Mouse (Mus musculus) C2C12 (cell line): Measurements from ENCODE around the gene Ddb1.

Experiments
- CEBPB ChIP-seq: IDR thresholded peaks from one replicate; pipeline ENCODE4 v1.6.1; 2011; ENCODE audit warnings: low read depth, mild to moderate bottlenecking, control low read depth, moderate library complexity
- CTCF ChIP-seq: IDR thresholded peaks from one replicate; pipeline ENCODE4 v1.5.1; 2011; ENCODE audit not compliant: control insufficient read depth, insufficient read depth, insufficient read length
- FOSL1 ChIP-seq: IDR thresholded peaks from one replicate; pipeline ENCODE4 v1.8.0; 2011; ENCODE audit warnings: mild to moderate bottlenecking, low read length; ENCODE audit not compliant: poor library complexity, insufficient read depth, severe bottlenecking
- MAX ChIP-seq: IDR thresholded peaks from one replicate; pipeline ENCODE4 v1.6.1; 2011; ENCODE audit warnings: mild to moderate bottlenecking, control low read depth
- MYOD1 ChIP-seq: IDR thresholded peaks from one replicate; pipeline ENCODE4 v1.6.1; 2011; ENCODE audit warnings: low read depth; ENCODE audit not compliant: control insufficient read depth, insufficient read length
- MYOG ChIP-seq: IDR thresholded peaks from one replicate; pipeline ENCODE4 v1.6.1; 2011; ENCODE audit not compliant: control insufficient read depth, insufficient read length; ENCODE audit errors: extremely low read depth
- USF1 ChIP-seq: IDR thresholded peaks from one replicate; pipeline ENCODE4 v1.6.1; 2011; ENCODE audit warnings: low read depth, mild to moderate bottlenecking, control low read depth, moderate library complexity

DNA sequence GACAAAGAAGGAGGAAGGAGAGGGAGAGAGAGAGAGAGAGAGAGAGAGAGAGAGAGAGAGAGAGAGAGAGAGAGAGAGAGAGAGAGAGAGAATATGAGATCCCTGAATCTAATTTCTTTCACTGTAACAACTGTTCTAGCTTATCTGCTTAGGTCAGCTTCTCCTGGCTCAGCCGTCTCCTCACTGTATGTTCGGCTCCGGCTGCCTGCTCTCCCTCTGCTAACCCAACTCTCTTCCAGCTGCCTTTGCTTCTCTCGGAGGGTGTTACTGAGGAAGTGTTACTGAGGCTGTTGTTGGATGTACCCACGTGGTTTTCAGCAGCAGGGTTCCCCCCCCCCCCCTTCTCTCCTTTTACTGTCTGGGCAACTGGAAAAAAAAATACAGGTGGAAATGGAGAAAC, 35.0 kb downstream of the Ddb1 start:
- TF ChIP-seq CTCF: no peak
- TF ChIP-seq USF1: no peak
- no peak for TF ChIP-seq MYOD1
- TF ChIP-seq MYOG: no peak
- no peak for TF ChIP-seq MAX
- no peak for TF ChIP-seq CEBPB
- TF ChIP-seq FOSL1: no peak
